Mouse (Mus musculus) cerebellum, postnatal 25 days (tissue): ENCODE measurements around the gene Ap3d1.

ENCODE experiments used
- DNase-seq, 2 experiments: peaks; one replicate each; pipeline ENCODE4 v3.0.0; 2021; ENCODE audit warnings: mixed read lengths in 2 of 2

Ap3d1 gene

GRCm38 (mm10) chr10:80757717-80758116, 15.7 kb upstream of the Ap3d1 start:
- peak; percentile 54 to 70 for DNase-seq

GRCm38 (mm10) chr10:80756967-80757366, 14.9 kb upstream of the Ap3d1 start:
- peak in 1 of 2 experiments; percentile 64 for DNase-seq

GRCm38 (mm10) chr10:80756509-80756908, 14.4 kb upstream of the Ap3d1 start:
- no peak for DNase-seq

GRCm38 (mm10) chr10:80756099-80756498, 14.0 kb upstream of the Ap3d1 start:
- DNase-seq, result no peak

GRCm38 (mm10) chr10:80755291-80756015, 13.4 kb upstream of the Ap3d1 start:
- no peak for DNase-seq

GRCm38 (mm10) chr10:80754594-80755290, 12.7 kb upstream of the Ap3d1 start, which contains the start of gene Dot1l:
Dot1l (plus strand) TSS chr10:80755206.
- DNase-seq, result peak; percentile 99 to 100

- DNase-seq, result peak; percentile 62 to 80
These were observed 10.1 kb upstream of the Ap3d1 start for GRCm38 (mm10) chr10:80752079-80752625.

GRCm38 (mm10) chr10:80751188-80751832, 9.2 kb upstream of the Ap3d1 start:
- DNase-seq, result peak; percentile 66 to 76

GRCm38 (mm10) chr10:80748609-80749008, 6.5 kb upstream of the Ap3d1 start:
- no peak for DNase-seq

- DNase-seq, result peak; percentile 90 to 92
These were observed 5.3 kb upstream of the Ap3d1 start for GRCm38 (mm10) chr10:80747410-80747809.

- peak in 1 of 2 experiments; percentile 44 for DNase-seq
These were observed 2.2 kb upstream of the Ap3d1 start for GRCm38 (mm10) chr10:80744262-80744661.

- no peak for DNase-seq
These were observed 357 bp downstream of the Ap3d1 start for GRCm38 (mm10) chr10:80741634-80742179.

GRCm38 (mm10) chr10:80741146-80741545, 918 bp downstream of the Ap3d1 start:
- peak; percentile 44 to 52 for DNase-seq

GRCm38 (mm10) chr10:80738657-80739056, 3.4 kb downstream of the Ap3d1 start:
- DNase-seq, result no peak

- DNase-seq, result peak; percentile 70 to 71
These were observed 5.3 kb downstream of the Ap3d1 start for GRCm38 (mm10) chr10:80736731-80737130.

- peak; percentile 57 to 69 for DNase-seq
These were observed 9.4 kb downstream of the Ap3d1 start for GRCm38 (mm10) chr10:80732611-80733101.

GRCm38 (mm10) chr10:80727369-80728127, 14.5 kb downstream of the Ap3d1 start:
- DNase-seq, result no peak

GRCm38 (mm10) chr10:80717281-80717680, 24.8 kb downstream of the Ap3d1 start:
- DNase-seq, result peak in 1 of 2 experiments; percentile 45

- DNase-seq, result no peak
These were observed 31.2 kb downstream of the Ap3d1 start for GRCm38 (mm10) chr10:80710834-80711233.

GRCm38 (mm10) chr10:80705479-80705878, 36.6 kb downstream of the Ap3d1 start:
- DNase-seq, result no peak

GRCm38 (mm10) chr10:80705033-80705432, 37.0 kb downstream of the Ap3d1 start:
- no peak for DNase-seq

- peak in 1 of 2 experiments; percentile 45 for DNase-seq
These were observed 37.6 kb downstream of the Ap3d1 start for GRCm38 (mm10) chr10:80704418-80704817.
